Mouse (Mus musculus) thymus, adult 2 months (tissue): ENCODE data around the gene Gm867.

Source experiments
- CTCF ChIP-seq: fragments of 200-500 bp; IDR thresholded peaks from 2 replicates; pipeline ENCODE4 v1.5.1; 2012; ENCODE audit warnings: mild to moderate bottlenecking, control low read depth, low read length, moderate library complexity, borderline replicate concordance; ENCODE audit not compliant: control insufficient read depth, poor library complexity, insufficient read depth; ENCODE audit errors: extremely low read depth
- POLR2A ChIP-seq: fragments of 200-500 bp; IDR thresholded peaks from 2 replicates; pipeline ENCODE4 v1.6.1; 2012; ENCODE audit warnings: mild to moderate bottlenecking, low read length, control low read depth, moderate library complexity; ENCODE audit not compliant: control insufficient read depth, poor library complexity, insufficient read depth; ENCODE audit errors: extremely low read depth

- TF ChIP-seq CTCF = no peak
- TF ChIP-seq POLR2A = no peak
Observed at GRCm38 (mm10) chr10:75934991-75935390, 5.5 kb downstream of the Gm867 start.
